Mouse (Mus musculus) layer of hippocampus, postnatal 10 days (tissue): ENCODE data around the gene Noto. TPM values are rescaled to one million over a fixed set of nuclear protein-coding genes. Genes with fewer than 3 reads are reported as not detected.
A peak's percentile ranks its signal among the peaks of the same experiment; 100 is the strongest.

Experiments
- DNase-seq, 2 experiments: peaks; one replicate each; pipeline ENCODE4 v3.0.0; 2021; ENCODE audit warnings: low spot score in 2 of 2
- total RNA-seq, 2 experiments: library from RNA; stranded (reverse); gene quantifications; 2 replicates each; pipeline ENCODE4 v1.2.3; 2021

Gene Noto
- total RNA-seq, 2 experiments from 2014 or later, result not detected

DNA sequence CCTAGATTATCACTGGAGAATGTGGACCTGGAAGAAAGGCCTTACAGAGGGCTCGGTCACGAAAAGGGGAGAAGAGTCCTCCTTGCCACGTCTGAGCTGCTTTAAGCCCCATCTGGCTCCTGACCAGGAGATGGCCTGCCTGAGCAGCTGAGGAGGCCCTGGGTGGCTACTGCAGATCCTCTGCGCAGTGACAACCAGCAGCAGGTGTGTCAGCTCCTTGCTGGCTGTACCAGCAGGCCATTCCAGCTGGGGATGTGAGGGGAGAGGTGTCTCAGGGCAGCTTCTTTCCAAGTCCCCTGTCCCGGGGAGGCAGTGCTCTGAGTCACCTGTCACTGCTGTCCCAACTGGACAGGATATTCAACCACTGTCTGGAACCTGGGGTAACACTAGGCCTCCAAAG lies 48.9 kb downstream of the Noto start:
- DNase-seq, result no peak

DNA sequence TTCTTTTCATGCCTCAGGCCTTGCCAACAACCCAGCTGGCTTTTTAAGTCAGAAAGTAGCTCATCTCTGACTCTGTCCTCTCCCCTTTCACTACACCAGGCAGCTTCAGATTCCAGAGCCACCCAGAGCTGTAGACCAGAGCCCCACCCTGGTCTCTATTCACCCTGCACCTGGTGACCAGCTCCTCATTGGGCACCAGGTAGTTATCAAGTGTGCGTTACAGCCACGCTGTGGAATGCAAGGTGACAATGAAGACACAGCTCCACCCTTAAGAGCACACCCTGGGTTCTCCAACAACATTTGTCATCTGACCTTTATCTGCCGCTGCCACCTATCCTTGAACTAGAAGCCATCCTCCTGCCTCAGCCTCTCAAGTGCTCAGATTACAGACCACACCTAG lies 51.9 kb downstream of the Noto start:
- no peak for DNase-seq

DNA sequence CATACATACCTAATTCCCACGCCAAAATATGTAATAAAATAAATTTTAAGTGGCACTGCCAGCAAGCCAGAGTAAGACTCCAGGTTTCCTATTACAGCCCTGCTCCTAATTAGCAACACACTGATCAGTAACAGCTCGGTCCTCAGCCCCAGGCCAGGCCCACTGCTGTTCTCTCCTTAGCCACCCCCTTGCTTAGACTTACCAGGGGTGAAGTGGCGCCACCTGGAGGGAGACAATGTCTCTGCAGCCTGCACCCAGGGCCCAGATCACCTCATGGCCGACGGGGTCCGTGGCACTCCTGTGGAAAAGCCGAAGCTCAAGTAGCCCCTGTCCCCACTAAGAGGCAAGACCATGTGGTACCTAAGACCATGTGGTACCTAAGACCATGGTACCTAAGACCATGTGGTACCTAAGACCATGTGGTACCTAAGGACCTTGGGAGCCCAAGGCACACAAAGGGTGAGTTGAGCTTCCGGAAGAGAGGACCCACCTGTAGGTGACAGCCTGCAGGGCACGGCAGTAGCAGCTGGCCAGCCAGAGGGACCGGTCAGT lies 53.8 kb downstream of the Noto start:
- DNase-seq, result peak in 1 of 2 experiments; percentile 51

DNA sequence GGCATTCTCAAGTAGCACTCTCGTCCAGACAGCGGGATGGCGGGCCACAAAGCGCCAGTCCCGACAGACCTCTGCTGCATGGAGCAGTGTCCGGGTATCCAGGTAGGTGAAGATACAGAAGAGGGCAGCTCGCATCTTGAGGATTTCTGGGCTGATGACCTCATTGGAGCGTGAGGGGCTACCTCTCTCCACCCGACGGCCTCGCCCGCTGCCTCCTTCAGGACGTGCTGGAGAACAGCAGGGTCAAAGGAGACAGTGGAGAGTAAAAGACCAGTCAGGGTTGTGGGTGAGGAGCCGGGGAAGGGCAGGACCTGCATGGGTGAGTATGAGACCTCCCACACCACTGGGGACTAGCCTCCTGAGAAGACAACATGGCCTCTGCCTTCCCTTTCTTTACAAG lies 54.7 kb downstream of the Noto start:
- no peak for DNase-seq

Other genes with a start within 250 kb of the Noto start
- 10 to 100 TPM; 22.1 to 23.1 TPM for gene Emx1, start 236.4 kb upstream of the Noto start, total RNA-seq
- gene Sfxn5, start 90.5 kb upstream of the Noto start, total RNA-seq, result 100 to 1,000 TPM; 141 to 142 TPM
- 10 to 100 TPM; 50.3 to 52.9 TPM for gene Rab11fip5, start 49.3 kb upstream of the Noto start, total RNA-seq
- 10 to 100 TPM; 42.2 to 44.1 TPM for gene Smyd5, start 8.1 kb downstream of the Noto start, total RNA-seq
- gene Cct7, start 27.6 kb downstream of the Noto start, total RNA-seq, result 100 to 1,000 TPM; 240 to 245 TPM
- 10 to 100 TPM; 13.7 to 15.6 TPM for gene Pradc1, start 28.1 kb downstream of the Noto start, total RNA-seq
- 10 to 100 TPM; 84.7 to 86.0 TPM for gene Fbxo41, start 79.1 kb downstream of the Noto start, total RNA-seq
- gene Egr4, start 89.7 kb downstream of the Noto start, total RNA-seq, result 10 to 100 TPM; 21.3 to 22.5 TPM
- 1 to 10 TPM; 7.4 to 8.0 TPM for gene Alms1, start 163.6 kb downstream of the Noto start, total RNA-seq